Mouse (Mus musculus) embryonic fibroblast, embryonic 13.5 days (primary cell): ENCODE measurements around the gene Gm20509.

Experiments used
- CTCF ChIP-seq: IDR thresholded peaks from 2 replicates; pipeline ENCODE4 v1.5.1; 2011; ENCODE audit warnings: mild to moderate bottlenecking, control low read depth, low read length, moderate library complexity, borderline replicate concordance; ENCODE audit not compliant: insufficient read depth
- POLR2A ChIP-seq: IDR thresholded peaks from 2 replicates; pipeline ENCODE4 v1.6.1; 2011; ENCODE audit warnings: low read depth, mild to moderate bottlenecking, control low read depth, low read length, moderate library complexity

DNA sequence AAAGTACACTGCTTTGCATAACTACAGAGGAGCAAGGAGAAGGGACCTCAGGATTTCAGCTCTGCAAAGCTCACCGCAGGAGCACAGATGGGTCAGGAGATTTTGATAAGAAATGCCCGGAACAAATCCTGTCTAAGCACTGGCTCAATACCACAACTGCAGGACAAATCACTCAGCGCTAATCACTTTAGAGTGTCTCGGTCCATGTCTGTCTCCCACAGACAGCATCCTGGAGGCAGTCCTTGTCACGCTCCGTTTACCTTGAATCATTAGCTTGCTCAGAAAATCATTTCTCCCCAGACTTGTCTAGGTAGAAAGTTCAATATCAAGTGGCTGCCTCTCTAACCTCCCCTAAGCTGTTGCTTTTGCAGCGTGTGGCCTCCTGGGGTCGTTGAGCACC, 27.6 kb downstream of the Gm20509 start:
- TF ChIP-seq CTCF, result no peak
- no peak for TF ChIP-seq POLR2A
